Mouse (Mus musculus): ENCODE measurements at regions not wholly inside any gene's neighbourhood (a gene's known extent, or its start where the extent isn't known, plus 50 kb on each side); places are given as distances from the start of the nearest gene placed in this dataset.

GRCm38 (mm10) chr14:56313969-56314368 is 50.9 kb upstream of the Atp12a start:
- no peak for DNase-seq

DNA sequence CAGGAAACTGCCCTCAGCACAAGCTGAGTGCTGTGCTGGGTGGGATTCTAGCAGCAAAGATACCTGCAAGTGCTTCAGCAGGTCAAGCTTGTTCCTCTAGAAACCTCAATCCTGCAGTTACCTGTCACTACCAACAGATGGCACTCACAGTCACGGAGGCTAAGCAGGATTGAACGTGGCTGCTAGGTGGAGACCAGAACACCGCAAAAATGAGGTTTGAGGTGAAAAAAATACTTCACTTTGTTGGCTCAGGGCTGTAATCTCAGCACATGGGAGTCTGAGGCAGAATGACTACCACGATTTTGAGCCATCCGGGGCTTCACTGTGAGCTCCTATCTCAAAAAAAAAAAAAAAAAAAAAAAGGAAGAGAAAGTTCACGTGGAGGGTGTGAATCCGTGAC is 50.4 kb upstream of the Atp12a start:
- peak; percentile 51 for DNase-seq
